Mouse (Mus musculus) spleen, postnatal 36 days (tissue): Measurements from ENCODE around the gene Nubpl.
A peak's percentile ranks its signal among the peaks of the same experiment; 100 is the strongest.
"Not testable (repeated sequence)": the region's sequence is repeated elsewhere in the genome, so short reads cannot be mapped to it uniquely, and the experiment has no call there.

Experiments
- DNase-seq, 2 experiments: peaks; one replicate each; pipeline ENCODE4 v3.0.0; 2022; ENCODE audit warnings: low spot score in 2 of 2, mixed read lengths in 1 of 2

Nubpl gene

GRCm38 (mm10) chr12:52097650-52098070 is at the start of gene Nubpl:
Nubpl (plus strand) TSS chr12:52097737.
- DNase-seq, result peak; percentile 88 to 89

DNA sequence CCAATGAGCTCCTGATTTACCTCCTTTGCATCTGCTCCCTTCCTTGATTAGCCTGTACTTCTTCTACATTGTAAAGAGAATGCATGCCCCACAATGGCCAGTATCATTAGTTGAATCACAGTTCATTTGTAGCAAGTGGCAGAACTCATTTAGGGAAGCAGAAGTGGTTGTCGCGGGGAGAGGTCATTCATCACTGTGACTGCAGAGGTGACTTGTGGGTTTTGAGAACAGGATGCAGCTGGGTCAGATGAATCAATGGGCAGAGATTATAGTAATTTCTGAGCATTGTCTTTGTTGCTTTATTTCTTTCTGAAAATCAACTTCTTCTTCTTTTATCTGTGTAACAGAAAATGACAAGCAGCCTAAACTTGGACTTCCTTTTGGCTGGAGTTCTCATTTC is 48.2 kb upstream of the Nubpl start:
- peak in 1 of 2 experiments; percentile 6 for DNase-seq

DNA sequence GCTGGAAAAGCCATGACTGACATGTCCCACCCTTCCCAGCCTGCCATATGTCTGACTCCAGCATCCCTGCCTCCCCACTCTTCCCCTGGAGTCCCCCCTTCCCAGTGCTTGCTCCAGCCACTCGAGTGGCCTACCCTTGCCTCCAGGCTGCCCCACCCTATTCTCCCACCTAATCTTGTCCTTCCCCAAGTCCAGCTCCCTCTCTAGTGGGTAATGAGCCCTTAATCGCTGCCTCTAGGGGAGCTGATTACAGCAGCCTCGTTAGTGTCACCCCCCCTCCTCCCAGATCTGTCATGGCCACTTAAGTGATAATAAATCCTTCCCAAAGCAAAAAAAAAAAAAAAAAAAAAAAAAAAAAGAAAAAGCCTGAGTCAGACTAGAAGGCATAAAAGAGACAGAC is 18.2 kb upstream of the Nubpl start:
- not testable (repeated sequence) for DNase-seq

DNA sequence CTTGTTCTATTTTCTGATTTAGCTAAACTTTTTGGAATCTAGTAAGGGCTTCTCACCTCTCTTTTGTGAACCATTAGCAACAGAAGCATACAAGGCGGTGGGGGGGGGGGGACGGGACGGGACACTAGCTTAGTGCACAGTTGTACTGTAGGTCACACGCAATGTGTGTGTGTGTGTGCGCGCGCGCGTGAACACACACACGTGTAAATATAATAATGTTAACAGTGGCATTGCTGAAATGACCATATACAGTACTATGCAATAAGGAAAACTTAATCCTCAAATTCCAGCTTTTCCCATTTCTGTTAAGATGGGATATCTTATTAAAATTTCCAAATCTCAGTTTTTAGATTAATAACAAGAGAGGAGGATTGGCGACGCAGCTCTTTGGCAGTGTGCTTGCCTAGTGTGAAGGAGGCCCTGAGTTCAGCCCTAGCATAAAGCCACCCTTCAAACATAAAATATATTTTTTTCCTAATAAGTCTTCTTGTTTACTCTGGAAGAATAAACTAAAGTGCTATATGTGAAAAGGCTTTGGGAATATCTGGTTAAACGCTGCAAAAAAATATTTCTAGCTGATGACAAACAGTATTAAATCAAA is 388 bp upstream of the Nubpl start:
- no peak for DNase-seq

DNA sequence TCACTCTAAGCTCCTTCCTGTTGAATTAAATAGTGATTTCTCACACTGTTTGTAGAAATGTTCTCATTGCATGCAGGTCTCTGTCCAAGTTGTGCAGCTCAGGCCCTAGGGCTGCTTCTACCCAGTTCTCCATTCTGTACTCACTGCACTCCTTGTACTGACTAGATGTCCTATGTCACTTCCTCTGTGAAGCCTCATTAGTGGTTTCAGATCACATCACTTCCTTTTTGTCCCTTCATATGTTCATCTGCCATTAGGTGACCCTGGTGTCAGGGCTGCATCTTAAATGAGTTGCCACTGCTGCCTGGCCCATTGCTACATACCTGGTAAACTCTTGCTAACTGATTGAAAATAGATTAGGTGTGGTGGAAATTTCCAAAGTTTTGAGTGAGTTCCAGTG is 22.7 kb downstream of the Nubpl start:
- no peak for DNase-seq

GRCm38 (mm10) chr12:52126407-52126806 is 28.9 kb downstream of the Nubpl start:
- no peak for DNase-seq

DNA sequence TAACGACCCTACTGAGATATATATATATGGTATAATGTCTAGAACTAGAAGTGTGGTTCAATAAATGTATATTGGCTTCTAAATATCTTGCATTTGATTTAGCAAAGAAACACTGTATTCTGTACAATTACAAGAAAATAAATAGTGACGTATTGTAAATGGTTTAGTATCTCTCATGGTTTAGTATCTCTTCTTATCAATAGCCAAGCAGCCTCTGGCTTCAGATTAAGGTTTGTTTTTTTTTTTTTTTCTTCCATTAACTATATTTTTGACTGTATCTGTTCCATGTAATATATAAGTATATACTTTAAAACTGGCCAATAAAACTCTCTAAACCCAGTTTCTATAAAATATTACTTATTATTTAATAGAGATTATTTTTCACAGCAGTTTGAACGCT is 31.5 kb downstream of the Nubpl start:
- no peak for DNase-seq

DNA sequence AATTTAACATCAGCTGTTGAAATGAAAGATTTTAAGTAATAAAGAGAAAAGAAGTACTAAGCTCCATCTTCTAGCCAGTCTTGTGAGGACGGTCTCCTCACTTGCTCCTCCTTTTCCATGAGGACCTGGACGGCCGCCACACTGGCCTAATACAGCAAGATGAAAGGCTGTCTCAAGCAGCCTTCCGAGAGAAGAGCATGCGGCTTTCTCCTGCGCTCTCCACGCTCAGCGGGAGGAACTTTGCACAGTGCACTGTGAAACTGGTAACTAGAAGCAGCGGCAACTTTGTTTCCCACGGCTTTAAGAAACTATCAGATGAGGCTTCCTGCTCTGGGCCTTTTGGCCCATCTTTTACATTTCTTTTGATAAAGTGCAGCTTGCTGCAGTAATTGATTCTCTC is 34.7 kb downstream of the Nubpl start:
- DNase-seq, result no peak

DNA sequence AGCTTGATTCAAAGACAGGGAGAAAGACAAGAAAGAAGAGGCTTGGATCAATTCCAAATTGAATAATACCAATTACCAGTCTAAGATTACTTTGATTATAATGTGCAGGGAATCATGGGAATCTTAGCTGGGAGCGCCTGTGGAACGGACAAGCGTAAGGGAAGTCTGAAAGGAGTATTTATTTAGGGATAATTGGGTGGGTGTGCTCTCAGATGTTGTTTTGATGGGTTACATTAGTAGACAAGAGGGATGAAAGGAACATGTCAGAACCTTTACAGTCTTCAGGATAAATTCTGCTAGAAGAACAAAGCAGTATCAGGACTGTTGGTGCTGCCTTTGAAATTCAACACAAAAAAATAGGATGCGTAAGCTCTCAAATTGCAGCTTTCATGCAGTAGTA is 40.8 kb downstream of the Nubpl start:
- no peak for DNase-seq

DNA sequence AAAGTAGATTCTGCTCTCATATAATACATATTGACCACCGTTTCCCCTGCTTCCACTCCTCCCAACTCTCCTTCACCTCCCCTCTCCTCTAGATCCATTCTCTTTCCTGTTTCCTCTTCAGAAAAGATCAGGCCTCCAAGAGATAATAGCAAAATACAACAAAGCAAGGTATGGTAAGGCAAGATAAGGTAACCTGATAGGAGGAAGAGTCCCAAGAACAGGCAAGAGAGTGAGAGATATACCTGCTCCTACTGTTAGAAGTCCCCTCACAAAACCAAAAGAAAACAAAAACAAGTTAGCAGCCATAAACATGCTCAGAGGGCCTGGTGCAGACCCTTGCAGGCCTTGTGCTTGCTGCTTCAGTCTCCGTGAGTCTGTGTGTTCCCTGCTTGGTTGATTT is 49.1 kb downstream of the Nubpl start:
- DNase-seq, result no peak

GRCm38 (mm10) chr12:52149448-52149847 is 51.9 kb downstream of the Nubpl start:
- no peak for DNase-seq

DNA sequence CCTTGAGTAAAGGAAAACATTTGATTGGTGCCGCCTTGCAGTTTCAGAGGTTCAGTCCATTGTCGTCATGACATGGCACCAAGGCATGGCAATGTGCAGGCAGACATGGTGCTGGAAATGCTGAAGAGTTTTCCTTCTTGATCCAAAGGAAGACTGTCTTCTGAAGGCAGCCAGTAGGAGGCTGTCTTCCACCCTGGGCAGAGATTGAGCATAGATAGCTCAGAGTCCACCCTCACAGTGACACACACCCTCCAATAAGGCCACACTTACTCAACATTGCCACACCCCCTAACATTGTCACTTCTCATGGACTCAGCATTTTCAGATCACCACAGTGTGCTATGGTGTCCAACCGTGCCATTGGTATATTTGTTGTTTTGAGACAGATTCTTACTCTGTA is 54.5 kb downstream of the Nubpl start:
- DNase-seq, result no peak

DNA sequence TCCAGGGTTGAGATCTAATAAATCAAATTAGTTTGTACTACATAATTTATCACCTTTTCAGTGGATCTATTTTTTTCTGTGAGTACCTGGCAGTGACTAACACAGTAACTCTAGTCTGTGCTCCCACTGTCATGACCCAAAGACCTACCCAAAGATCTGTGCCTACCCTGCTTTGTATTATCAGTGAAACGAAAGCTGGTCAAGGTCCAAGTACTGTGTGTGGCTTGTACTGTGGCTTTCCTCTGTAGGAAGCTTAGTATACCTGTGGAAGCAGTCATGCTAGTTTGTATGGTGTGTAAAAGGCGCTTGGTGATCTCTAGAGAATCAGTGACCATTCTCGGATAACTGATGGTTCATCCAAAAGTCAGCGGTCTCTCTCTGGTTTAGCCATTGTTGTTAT is 57.4 kb downstream of the Nubpl start:
- no peak for DNase-seq

DNA sequence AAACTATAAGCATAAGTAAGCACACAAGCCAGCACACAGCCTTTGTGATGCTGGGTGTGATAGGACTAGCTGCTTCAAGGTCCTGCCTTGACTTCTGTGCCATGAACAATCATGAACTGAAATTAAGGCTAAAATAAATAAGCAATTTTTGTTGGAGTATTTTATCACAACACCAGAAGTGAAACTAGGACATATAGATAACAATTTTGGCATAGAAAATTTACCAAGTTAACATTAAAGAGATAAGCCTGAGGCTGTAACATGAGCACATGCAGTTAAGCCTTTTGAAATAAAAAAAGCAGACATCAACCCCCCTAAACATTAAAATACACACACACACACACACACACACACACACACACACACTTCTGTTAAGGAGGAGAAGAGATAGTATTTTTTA is 66.9 kb downstream of the Nubpl start:
- DNase-seq, result no peak

- DNase-seq, result no peak
These were observed 88.8 kb downstream of the Nubpl start for GRCm38 (mm10) chr12:52186205-52186793.

DNA sequence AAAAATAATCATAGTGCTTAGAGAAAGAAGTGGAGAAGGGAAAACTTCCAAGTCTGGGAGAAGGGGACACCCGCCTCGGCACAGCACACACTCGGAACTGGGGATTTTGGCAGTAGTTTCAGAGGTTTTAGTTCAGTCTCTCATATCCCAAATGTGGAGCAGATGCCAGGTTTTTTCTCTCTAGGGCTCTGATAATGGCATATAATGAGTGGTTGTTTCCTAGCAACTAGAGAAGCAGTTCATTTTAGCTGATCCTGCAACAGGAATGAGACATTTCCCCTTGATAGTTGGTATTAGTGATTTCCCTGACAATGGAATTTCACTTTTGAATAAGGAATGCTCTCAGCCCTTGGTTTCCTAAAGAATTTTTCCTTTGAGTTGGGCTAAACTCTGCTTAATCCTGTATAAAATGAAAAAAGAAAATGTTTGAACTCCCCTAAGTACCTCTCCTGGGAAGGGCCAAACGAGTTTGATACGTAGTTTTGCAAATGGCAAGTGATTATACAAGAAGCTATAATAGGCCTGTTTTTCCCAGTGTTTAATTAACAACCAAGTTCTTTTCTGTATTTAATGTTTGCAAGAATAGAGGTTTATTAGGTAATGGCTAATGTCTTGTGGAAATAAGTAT is 89.5 kb downstream of the Nubpl start:
- no peak for DNase-seq

GRCm38 (mm10) chr12:52198471-52198870 is 100.9 kb downstream of the Nubpl start:
- no peak for DNase-seq

GRCm38 (mm10) chr12:52209121-52209610 is 111.6 kb downstream of the Nubpl start:
- no peak for DNase-seq

DNA sequence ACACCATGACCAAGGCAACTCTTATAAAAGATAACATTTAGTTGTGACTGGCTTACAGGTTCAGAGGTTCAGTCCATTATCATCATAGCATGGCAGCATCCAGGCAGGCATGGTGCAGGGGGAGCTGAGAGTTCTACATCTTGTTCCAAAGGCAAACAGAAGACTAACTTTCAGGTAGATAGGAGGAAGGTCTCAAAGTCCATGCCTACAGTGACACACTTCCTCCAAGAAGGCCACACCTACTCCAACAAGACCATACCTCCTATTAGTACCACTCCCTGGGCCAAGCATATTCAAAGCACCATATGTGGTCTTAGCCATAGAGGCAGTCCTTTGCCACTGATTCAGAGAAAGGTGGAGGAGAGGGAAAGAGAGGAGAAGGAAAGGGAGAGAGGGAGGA is 113.6 kb downstream of the Nubpl start:
- no peak for DNase-seq

DNA sequence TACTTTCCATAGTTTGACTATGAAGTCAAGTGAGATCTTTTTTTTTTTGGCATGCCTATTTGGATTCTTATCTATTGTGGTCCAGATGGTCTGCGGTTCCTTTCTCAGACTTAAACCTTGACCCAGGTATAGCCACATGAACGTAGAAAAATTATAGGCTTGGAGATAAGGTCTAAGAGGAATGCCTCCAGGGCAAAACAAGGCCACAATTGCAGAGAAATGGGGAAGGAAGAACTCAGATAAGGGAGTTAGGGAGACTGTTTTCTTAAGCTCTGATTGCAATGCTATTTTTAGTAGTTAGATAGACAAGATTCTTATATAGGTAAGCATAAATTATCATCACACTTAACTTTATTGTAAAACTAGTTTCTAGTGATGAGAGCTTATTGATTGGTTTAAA is 117.3 kb downstream of the Nubpl start:
- no peak for DNase-seq

DNA sequence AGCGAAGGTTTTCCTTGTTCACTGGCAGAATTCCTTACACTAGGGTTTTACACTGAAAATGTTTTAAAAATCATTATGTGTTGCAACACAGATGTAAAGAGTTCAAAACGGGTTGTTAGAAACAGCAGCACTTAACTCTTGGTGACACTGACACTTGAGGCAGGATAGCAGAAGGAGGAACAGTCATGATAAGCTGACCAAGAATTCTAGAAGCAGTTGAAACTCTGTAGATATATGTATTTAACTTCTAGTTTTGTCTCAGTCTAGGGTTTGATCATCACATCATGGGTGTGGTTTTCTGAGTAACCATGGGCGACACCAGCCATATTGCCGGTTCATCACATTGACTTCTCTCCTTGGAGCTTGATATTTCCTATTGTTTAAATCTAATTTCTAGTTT is 127.4 kb downstream of the Nubpl start:
- DNase-seq, result no peak

DNA sequence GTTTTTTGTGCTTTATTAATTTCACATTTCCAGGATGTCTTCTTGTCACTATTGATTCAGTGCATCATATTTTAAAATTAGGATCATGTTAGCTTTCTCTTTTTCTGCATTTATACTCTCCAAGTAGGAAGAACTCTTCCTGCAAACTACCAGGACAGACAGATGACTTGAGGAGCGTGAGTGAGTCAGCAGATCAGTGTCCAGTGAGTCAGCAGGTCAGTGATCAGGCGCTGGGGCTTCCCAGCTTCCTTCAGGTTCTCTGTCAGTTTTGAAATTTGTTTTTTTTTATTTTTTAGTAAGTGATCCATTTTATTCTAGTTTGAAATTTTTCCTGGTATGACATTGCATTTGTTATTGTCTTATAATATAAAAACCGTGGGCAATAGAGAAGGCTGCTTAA is 131.2 kb downstream of the Nubpl start:
- no peak for DNase-seq

- DNase-seq, result not testable (repeated sequence)
These were observed 134.4 kb downstream of the Nubpl start for GRCm38 (mm10) chr12:52231929-52232328.
